Mouse (Mus musculus) gastrocnemius, postnatal 25 days (tissue): ENCODE results near the gene Hoxa10. TPM values are rescaled to one million over a fixed set of nuclear protein-coding genes. Genes with fewer than 3 reads are reported as not detected.

Source experiments
- DNase-seq: peaks from one replicate; pipeline ENCODE4 v3.0.0; 2022
- total RNA-seq, 2 experiments: library from RNA; stranded (reverse); gene quantifications; 1 replicate in 1 of 2; 2 replicates in 1 of 2; pipeline ENCODE4 v1.2.3; 2021

The Hoxa10 gene
- total RNA-seq, 2 experiments from 2014 or later: 14.8 to 18.4 TPM

- DNase-seq: no peak
Measured at GRCm38 (mm10) chr6:52264106-52264790, 23.6 kb upstream of the Hoxa10 start.

GRCm38 (mm10) chr6:52263321-52263585, 22.6 kb upstream of the Hoxa10 start:
- no peak for DNase-seq

GRCm38 (mm10) chr6:52262463-52263320, 22.0 kb upstream of the Hoxa10 start:
- no peak for DNase-seq

GRCm38 (mm10) chr6:52261751-52262462, 21.3 kb upstream of the Hoxa10 start:
- DNase-seq: no peak

- DNase-seq: no peak
Measured at GRCm38 (mm10) chr6:52260654-52261575, 20.3 kb upstream of the Hoxa10 start, which contains the start of gene Hoxa13. Gene Hoxa13 (minus strand): TSS chr6:52260880.

- DNase-seq: no peak
Measured at GRCm38 (mm10) chr6:52259811-52260261, 19.2 kb upstream of the Hoxa10 start.

- DNase-seq: no peak
Measured at GRCm38 (mm10) chr6:52259081-52259790, 18.6 kb upstream of the Hoxa10 start.

- no peak for DNase-seq
Measured at GRCm38 (mm10) chr6:52256956-52257355, 16.3 kb upstream of the Hoxa10 start.

GRCm38 (mm10) chr6:52253511-52254500, 13.2 kb upstream of the Hoxa10 start:
- DNase-seq: no peak

- no peak for DNase-seq
Measured at GRCm38 (mm10) chr6:52252775-52253376, 12.2 kb upstream of the Hoxa10 start.

GRCm38 (mm10) chr6:52252016-52252774, 11.5 kb upstream of the Hoxa10 start:
- no peak for DNase-seq

GRCm38 (mm10) chr6:52251177-52251879, 10.7 kb upstream of the Hoxa10 start:
- no peak for DNase-seq

- no peak for DNase-seq
Measured at GRCm38 (mm10) chr6:52249826-52250225, 9.2 kb upstream of the Hoxa10 start.

- DNase-seq: no peak
Measured at GRCm38 (mm10) chr6:52249415-52249738, 8.7 kb upstream of the Hoxa10 start.

- no peak for DNase-seq
Measured at GRCm38 (mm10) chr6:52248638-52249414, 8.2 kb upstream of the Hoxa10 start.

- peak; percentile 5 for DNase-seq
Measured at GRCm38 (mm10) chr6:52247766-52248637, 7.3 kb upstream of the Hoxa10 start.
